Mouse (Mus musculus) gastrocnemius, adult 2 months (tissue): Measurements from ENCODE around the gene Tnfrsf1b. TPM values are rescaled to one million over a fixed set of nuclear protein-coding genes. Genes with fewer than 3 reads are reported as not detected.

Source experiments
- DNase-seq: peaks from one replicate; pipeline ENCODE4 v3.0.0; 2022
- H3K27ac ChIP-seq: fragments of 200-600 bp; 2 replicates; pipeline ENCODE4 v1.8.1; 2022; ENCODE audit warnings: mild to moderate bottlenecking
- H3K4me3 ChIP-seq: fragments of 200-600 bp; 2 replicates; pipeline ENCODE4 v1.8.1; 2022; ENCODE audit warnings: mild to moderate bottlenecking, moderate library complexity
- CTCF ChIP-seq: fragments of 200-600 bp; IDR thresholded peaks from 2 replicates; pipeline ENCODE4 v1.8.1; 2022; ENCODE audit warnings: antibody characterized with exemption, mild to moderate bottlenecking, moderate library complexity
- intact Hi-C: fragments of 180-260 bp; cut with DNase I; formaldehyde crosslinking; loops from one replicate; pipeline ENCODE4 v1.15.1; 2025
- total RNA-seq, 2 experiments: library from RNA; stranded (reverse); gene quantifications; 2 replicates each; pipeline ENCODE4 v1.2.3; 2021

Gene Tnfrsf1b
- total RNA-seq, 2 experiments from 2014 or later = 2.5 to 3.0 TPM

DNA sequence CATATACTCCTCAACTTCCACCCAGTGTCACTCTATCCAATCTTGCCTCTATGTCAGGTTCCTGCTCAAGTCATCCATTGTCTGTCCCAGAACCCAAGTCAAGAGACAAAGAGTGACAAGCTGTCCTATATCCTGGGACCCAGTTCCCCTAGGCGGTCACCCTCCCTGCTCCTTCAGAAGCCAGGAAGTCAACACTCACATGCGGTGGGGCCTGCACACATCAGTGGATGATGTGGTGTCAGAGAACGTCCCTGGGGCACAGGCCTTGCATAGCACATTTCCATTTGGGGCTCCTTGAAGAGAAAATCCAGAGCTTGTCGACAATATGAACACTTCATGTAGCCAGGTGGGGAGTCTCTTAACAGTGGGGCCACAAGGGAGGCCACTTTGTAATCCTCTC lies 22.1 kb downstream of the Tnfrsf1b start:
- DNase-seq = no peak
- Histone ChIP-seq H3K4me3 (no peak overlapping the region), H3K27ac (no peak overlapping the region)
- no peak for TF ChIP-seq CTCF
- intact Hi-C loops = no loop called here

DNA sequence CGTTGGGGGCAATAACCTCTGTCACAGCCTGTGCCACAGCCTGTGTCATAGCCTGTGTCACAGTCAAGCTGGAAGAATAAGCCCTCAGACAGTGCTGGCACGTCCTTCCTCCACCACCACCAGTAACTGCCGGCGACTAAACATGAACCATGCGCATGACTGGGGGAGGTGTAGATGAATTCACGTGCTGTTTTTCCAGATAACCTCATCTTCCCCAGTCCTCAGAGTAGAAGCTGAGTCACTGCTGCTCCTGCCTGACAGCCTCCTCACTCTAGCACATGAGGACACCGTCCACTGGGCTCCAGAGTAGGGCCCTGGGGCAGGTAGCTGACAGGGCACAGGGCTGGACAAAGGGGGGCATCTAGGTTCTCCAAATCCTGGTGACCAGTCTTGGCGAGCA lies 24.6 kb downstream of the Tnfrsf1b start:
- H3K4me3 ChIP-seq = no peak overlapping the region
- intact Hi-C loops = no loop called here
- H3K27ac ChIP-seq = peak overlapping the region; percentile 43
- no peak for TF ChIP-seq CTCF
- no peak for DNase-seq

DNA sequence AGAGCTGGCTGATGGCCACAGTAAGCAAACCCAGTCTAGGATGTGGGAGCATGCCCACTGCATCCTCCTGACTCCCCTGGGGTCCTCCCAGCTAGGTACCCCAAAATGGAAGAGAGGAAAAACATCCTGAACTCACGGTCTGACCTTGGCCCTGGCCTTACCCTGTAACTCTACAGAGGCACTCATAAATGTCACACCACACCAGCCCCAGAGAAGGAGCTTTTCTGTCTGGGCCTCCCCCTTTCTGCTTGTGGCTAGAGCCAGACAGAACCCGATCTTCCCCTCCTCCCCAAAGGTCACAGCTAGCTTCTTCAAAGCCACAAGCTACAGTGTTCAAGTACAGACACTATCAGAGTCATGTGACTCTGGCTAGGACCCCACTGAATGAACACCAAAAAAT lies 25.3 kb downstream of the Tnfrsf1b start:
- H3K27ac ChIP-seq = peak overlapping the region; percentile 43
- TF ChIP-seq CTCF = no peak
- intact Hi-C loops = no loop called here
- no peak overlapping the region for H3K4me3 ChIP-seq
- DNase-seq = no peak

DNA sequence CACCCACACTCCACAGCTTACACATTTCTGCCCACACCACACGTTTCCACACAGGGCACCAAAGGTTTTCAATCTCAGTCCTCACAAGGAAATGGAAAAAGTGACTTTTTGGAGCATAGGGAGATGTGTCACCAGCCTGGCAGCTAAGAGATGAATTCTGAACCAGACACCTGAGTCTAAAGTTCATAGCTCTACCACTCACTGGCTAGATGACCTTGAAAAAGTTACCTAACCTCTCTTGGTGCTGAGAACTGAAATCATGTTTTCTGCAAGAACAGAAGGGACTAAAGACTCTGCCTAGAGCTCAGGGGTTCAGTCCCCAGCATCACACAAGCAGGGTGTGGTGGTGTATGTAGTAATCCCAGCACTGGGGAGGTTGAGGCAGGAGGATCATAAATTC lies 26.7 kb downstream of the Tnfrsf1b start:
- Histone ChIP-seq H3K27ac (peak overlapping the region; percentile 17; the same call in 1 of the 2 replicates), H3K4me3 (no peak overlapping the region)
- no peak for DNase-seq
- TF ChIP-seq CTCF = no peak
- intact Hi-C loops = no loop called here

DNA sequence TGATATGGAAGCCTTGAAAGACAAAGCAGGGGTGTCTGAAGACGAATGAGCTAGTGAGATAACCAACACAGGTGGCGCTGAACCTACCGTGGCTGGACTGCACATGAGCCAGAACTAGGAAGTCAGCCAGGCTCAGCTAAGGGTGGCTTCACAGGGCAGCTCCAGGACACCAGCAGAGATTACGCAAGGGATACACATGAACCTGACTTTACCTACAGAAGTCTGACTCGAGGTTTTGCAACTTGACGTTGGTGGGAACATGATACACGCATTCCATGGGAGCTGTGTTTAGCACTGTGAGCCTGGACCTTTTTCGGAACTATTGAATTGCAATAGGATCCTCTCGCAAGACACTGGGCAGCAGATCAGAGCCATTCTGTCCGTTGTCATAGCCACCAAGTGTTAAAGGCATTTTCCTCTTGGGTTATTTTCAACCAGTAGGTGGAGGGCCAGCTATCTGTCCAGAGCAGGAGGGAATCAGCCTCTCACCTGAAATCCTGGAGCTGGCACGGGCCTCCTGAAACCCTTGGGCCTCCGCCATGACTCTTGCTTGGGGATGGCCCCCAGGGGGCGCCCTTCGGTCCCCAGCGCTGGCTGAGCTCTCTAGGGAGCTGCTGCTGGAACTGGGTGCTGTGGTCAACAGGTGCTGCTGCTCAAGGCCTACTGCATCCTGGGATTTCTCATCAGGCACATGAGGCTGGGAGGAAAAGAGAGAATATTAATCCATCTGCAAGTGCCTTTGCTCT lies 27.3 kb downstream of the Tnfrsf1b start:
- peak; percentile 75 for TF ChIP-seq CTCF
- peak; percentile 79 for DNase-seq
- peak overlapping the region; percentile 17; the same call in 1 of the 2 replicates for H3K27ac ChIP-seq
- intact Hi-C loops = loop anchor here (2.0 kb wide), 1 partner anchor 19 kb away; no protein-coding TSS in a partner anchor
- H3K4me3 ChIP-seq = no peak overlapping the region

DNA sequence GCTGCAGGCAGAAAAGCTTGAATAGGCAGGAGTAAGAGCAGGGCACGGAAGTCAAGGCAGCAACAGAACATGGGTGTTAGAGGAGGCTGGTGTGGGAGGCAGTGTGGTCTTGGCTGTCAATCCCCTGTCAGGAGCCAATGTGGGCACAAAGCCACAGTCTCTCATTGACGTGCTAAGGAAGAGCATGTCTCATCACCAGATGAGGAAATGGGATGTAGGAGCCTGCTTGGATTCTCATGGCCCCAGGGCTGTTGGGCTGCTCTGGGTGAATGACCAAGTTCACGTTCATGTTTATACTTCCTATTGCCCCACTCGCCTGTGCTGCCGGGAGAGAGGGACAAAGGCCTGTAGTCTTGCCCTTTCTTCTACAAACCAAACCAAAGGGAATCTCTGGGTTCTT lies 28.8 kb downstream of the Tnfrsf1b start:
- no peak overlapping the region for H3K4me3 ChIP-seq
- intact Hi-C loops = loop anchor here (2.0 kb wide), 1 partner anchor 21 kb away; no protein-coding TSS in a partner anchor
- peak; percentile 66 for DNase-seq

DNA sequence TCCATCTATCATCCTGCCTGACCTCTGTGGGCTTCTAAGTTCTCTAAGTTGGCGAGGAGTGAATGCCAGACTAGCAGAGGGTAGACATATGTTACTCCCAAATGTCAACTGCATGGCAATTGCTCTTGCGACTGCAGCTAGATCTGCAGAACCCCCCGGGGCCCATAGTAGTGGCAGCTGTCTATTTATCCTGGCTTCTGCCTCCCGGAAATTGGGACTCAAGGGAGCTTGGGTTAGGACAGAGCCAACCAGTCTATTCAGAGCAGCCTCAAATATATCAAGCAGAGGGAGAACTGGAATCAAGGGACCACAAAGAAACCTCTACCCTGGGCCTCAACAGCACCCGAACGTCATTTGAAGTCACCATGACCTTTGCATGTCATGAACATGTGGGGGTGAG lies 29.6 kb downstream of the Tnfrsf1b start:
- no peak overlapping the region for H3K4me3 ChIP-seq
- DNase-seq = no peak
- intact Hi-C loops = no loop called here
- TF ChIP-seq CTCF = no peak
- H3K27ac ChIP-seq = no peak overlapping the region

More for the DNA sequence above, 28.8 kb downstream of the Tnfrsf1b start:
- TF ChIP-seq CTCF = no peak
- no peak overlapping the region for H3K27ac ChIP-seq

DNA sequence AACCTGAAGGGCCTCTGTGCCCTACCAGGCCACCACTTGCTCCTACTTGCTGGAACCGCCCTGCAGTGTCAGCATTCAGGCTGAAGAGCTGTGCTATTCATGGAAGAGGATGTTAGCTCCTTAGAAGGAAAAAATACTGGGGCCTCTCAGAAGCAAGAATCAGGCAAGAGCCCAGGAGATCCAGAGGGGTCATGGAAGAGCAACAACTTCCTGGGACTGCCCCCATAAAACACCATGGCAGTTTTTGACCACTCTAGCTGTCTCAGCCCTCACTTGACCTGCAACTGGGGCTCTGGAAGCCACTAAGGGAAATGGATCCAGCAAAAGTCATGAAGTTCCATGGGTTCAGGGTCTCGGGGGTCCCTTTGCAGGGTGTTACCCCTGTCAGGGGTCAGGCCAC lies 31.3 kb downstream of the Tnfrsf1b start:
- peak overlapping the region; percentile 12; the same call in 1 of the 2 replicates for H3K27ac ChIP-seq
- intact Hi-C loops = loop anchor here (2.0 kb wide), 1 partner anchor 59 kb away; no protein-coding TSS in a partner anchor
- no peak overlapping the region; the same call in 1 of the 2 replicates for H3K4me3 ChIP-seq
- no peak for TF ChIP-seq CTCF
- no peak for DNase-seq

DNA sequence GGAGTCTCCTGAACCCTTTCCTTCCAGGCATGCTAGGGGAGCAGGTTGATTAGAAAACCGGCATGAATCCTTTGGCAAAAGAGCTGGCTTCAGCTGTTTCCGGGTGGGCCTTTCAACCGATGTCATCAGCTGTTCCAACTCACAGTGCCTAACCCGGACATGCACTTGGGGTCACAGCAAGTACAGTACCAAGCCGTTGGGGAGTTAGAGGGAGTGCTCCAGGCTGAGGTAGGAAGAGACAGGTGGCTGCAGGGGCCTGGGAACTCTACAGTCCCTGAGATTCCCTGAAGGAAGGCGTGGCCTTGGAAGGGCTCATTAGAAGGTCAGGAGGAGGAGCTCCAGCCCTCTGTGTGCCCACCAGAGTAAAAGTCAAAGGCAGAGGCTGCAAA lies 31.9 kb downstream of the Tnfrsf1b start:
- intact Hi-C loops = loop anchor here (1.0 to 2.0 kb wide), 2 partner anchors 58 to 72 kb away; no protein-coding TSS in a partner anchor
- peak overlapping the region; percentile 66 for H3K27ac ChIP-seq

DNA sequence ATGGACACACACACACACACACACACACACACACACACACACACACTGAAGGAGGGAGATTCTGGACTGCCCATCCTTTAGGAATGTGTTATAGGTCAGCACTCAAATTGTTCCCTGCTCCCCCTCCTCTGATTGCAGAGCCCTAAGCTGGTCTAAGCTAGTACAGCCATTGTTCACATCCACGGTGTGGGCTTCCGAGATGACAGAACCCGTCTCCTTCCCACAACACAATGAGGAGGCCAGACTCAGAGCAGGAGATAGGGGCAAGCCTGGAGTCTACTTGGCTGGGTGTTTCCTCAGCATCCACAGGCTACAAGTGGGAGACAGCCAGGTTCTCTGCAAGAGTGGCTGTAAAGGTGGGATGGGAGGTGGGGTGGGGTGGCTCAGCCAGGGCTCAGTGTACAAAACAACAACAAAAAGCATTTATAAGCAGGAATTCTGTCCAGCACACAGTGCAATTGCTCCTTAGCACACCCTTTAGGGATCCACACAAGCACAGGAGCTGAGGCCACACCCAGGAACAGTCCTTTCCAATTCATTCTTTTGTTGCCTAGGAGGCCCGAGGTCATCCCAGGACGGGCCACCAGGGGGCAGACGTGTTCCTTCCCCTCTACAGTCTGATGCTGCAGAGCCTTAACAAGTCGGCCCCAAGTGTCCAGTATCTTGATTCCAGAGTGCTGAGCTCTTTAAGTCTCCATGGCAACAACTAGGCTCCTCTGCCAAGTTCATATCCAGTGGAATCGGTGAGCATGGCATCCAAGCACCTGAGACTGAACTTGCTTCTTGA lies 32.5 kb downstream of the Tnfrsf1b start:
- DNase-seq = peak; percentile 94
- H3K27ac ChIP-seq = peak overlapping the region; percentile 66
- intact Hi-C loops = loop anchor here (1.0 to 2.0 kb wide), 2 partner anchors 57 to 72 kb away; no protein-coding TSS in a partner anchor
- TF ChIP-seq CTCF = peak; percentile 100; the same call in 1 of the 2 replicates
- no peak overlapping the region for H3K4me3 ChIP-seq

More for the DNA sequence above, 31.9 kb downstream of the Tnfrsf1b start:
- no peak for TF ChIP-seq CTCF
- peak; percentile 47 for DNase-seq
- peak overlapping the region; percentile 7; the same call in 1 of the 2 replicates for H3K4me3 ChIP-seq

DNA sequence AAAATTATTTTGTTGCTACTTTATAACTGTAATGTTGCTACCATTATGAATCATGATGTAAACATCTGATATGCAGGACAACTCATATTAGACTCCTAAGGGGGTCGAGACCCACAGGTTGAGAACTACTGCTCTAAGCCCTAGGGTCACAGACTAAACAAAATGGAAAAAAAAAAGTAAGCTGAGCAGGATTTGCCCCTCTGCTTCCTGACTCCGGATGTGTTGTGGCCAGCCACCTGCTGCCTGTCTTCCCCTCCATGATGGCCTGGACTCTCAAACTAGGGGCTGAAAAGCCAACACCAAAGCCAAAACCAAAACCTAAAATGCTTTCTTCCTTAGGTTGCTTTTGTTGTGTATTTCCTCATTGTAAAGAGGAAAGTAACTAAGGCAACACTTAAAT lies 35.6 kb downstream of the Tnfrsf1b start:
- TF ChIP-seq CTCF = no peak
- H3K27ac ChIP-seq = no peak overlapping the region
- DNase-seq = no peak
- intact Hi-C loops = no loop called here
- H3K4me3 ChIP-seq = no peak overlapping the region

DNA sequence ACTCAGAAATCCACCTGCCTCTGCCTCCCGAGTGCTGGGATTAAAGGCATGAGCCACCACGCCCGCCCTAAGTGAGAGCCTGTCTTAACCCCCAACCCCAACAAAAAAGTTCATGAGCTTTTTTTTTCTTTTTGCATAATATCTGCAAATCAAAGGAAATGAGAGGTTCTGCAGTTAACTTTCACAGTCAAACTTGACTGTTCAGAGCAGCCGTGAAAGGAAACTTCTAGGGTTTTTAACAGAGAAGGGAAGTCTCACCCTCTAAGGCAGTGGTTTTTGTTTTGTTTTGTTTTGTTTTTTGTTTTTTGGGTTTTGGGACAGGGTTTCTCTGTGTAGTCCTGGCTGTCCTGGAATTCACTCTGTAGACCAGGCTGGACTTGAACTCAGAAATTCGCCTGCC lies 36.1 kb downstream of the Tnfrsf1b start:
- DNase-seq = no peak
- intact Hi-C loops = no loop called here
- H3K27ac ChIP-seq = no peak overlapping the region
- no peak for TF ChIP-seq CTCF
- no peak overlapping the region for H3K4me3 ChIP-seq

DNA sequence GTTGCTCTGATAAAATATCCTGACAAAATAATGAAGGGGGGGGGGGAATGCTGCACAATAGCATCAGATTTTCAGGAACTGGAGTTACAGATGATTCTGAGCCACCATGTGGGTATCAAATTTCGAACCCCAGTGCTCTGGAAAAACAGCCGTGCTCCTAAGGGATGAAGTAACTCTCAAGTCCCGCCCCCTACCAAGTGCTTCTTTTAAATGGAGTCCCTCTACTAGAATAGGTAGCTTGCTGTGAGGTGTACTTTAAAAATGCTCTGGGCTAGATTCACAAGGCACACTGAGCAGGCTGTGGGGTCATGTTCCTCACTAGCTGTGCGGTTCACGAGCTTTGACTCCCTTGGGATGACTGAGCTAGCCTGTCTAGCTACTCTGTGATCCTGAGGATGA lies 37.0 kb downstream of the Tnfrsf1b start:
- DNase-seq = no peak
- Histone ChIP-seq H3K4me3 (no peak overlapping the region), H3K27ac (peak overlapping the region; percentile 66)
- intact Hi-C loops = no loop called here
- no peak for TF ChIP-seq CTCF
